Mouse (Mus musculus) ES-E14 (cell line): ENCODE measurements around the gene Hoxa6. TPM values are rescaled to one million over a fixed set of nuclear protein-coding genes. Genes with fewer than 3 reads are reported as not detected.
A peak's percentile ranks its signal among the peaks of the same experiment; 100 is the strongest.

Experiments
- DNase-seq: peaks from one replicate; pipeline ENCODE4 v3.0.0-alpha.2; 2013; ENCODE audit warnings: low read depth, low spot score
- H3K27ac ChIP-seq: 2 replicates; pipeline ENCODE4 v1.5.1; 2012; ENCODE audit warnings: low read depth, mild to moderate bottlenecking, low read length, moderate library complexity, mixed read lengths; ENCODE audit not compliant: poor library complexity, insufficient read depth, severe bottlenecking
- H3K36me3 ChIP-seq: 2 replicates; pipeline ENCODE4 v1.6.1; 2012; ENCODE audit warnings: mild to moderate bottlenecking, low read length, moderate library complexity, mixed read lengths; ENCODE audit not compliant: control insufficient read depth, poor library complexity, insufficient read depth, severe bottlenecking
- H3K4me1 ChIP-seq, 2 experiments: fragments of 150-350 bp in 1 of 2; sonication (generic) in 1 of 2; 2 replicates each; pipeline ENCODE4 v1.6.1; 2012; ENCODE audit warnings: low read length in 2 of 2, mild to moderate bottlenecking in 1 of 2, mixed read lengths in 1 of 2; ENCODE audit not compliant: control insufficient read depth in 2 of 2, insufficient read depth in 2 of 2, poor library complexity in 1 of 2
- H3K4me3 ChIP-seq, 2 experiments: fragments of 150-350 bp in 1 of 2; sonication (generic) in 1 of 2; 2 replicates each; pipeline ENCODE4 v1.5.1; 2012; ENCODE audit warnings: low read length in 2 of 2, low read depth in 1 of 2, mild to moderate bottlenecking in 1 of 2, mixed read lengths in 1 of 2; ENCODE audit not compliant: insufficient read depth in 1 of 2, poor library complexity in 1 of 2, severe bottlenecking in 1 of 2
- H3K9ac ChIP-seq: 2 replicates; pipeline ENCODE4 v1.6.1; 2012; ENCODE audit warnings: low read depth, mild to moderate bottlenecking, low read length, mixed read lengths; ENCODE audit not compliant: poor library complexity, insufficient read depth, severe bottlenecking
- H3K9me3 ChIP-seq: fragments of 150-350 bp; sonication (generic); 2 replicates; pipeline ENCODE4 v1.6.1; 2012; ENCODE audit warnings: low read depth, mild to moderate bottlenecking, low read length; ENCODE audit not compliant: control insufficient read depth, insufficient read depth
- CHD2 ChIP-seq: IDR thresholded peaks from 2 replicates; pipeline ENCODE4 v1.6.1; 2014; ENCODE audit warnings: mild to moderate bottlenecking, low read depth, low read length, inconsistent platforms
- HCFC1 ChIP-seq: IDR thresholded peaks from 2 replicates; pipeline ENCODE4 v1.6.1; 2012; ENCODE audit warnings: low read length, inconsistent platforms, borderline replicate concordance; ENCODE audit not compliant: insufficient read depth
- MAFK ChIP-seq: IDR thresholded peaks from 2 replicates; pipeline ENCODE4 v1.6.1; 2014; ENCODE audit warnings: mild to moderate bottlenecking, low read depth, low read length, inconsistent platforms; ENCODE audit not compliant: insufficient read depth
- ZC3H11A ChIP-seq: IDR thresholded peaks from 2 replicates; pipeline ENCODE4 v1.6.1; 2012; ENCODE audit warnings: low read depth, mild to moderate bottlenecking, inconsistent platforms, low read length, borderline replicate concordance
- ZNF384 ChIP-seq: IDR thresholded peaks from 2 replicates; pipeline ENCODE4 v1.6.1; 2012; ENCODE audit warnings: low read depth, low read length, inconsistent platforms
- in situ Hi-C, 2 experiments: fragments of 600-800 bp; cut with MboI; formaldehyde crosslinking; loops; one replicate each; pipeline ENCODE4 v1.15.1; 2025; ENCODE audit warnings: low sequenced_read_pairs in 2 of 2, inconsistent platforms in 1 of 2; ENCODE audit not compliant: unreplicated experiment in 2 of 2
- total RNA-seq: library from RNA; depleted of rRNA; stranded (reverse); fragments of 300-350 nt; gene quantifications from 2 replicates; pipeline ENCODE4 v1.2.3, GENCODE M21; 2012

Hoxa6 gene
- total RNA-seq, 1 experiment = not detected

DNA sequence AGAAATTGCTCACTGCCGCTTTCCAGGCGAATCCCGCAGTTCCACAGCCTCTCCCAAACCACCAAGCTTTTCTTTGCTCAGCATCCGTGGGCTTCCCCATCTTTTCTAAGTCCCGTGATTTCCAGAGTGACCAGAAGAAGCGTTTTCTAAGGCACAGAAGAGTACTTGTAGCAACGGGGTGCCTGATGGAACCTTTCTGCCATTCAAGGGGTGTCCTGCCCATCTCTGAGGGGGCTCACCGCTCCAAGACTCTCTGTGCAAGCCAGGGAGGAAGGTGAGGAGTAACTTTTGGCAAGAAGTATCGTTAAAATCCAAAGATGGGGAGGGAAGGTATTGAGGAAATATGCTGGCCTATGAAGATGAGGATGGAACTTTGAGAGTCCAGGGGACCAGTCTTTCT is 30.7 kb downstream of the Hoxa6 start:
- in situ Hi-C loops = loop anchor here in 1 of 2 experiments (10.0 kb wide), 1 partner anchor 137 kb away; the partner anchor contains the start of gene Evx1
- DNase-seq = no peak
- Histone ChIP-seq H3K4me1 (peaks cover 0 to 2% of the 10 kb centered on the region in 2 experiments; a peak in 2 of 4 replicates), H3K27ac (no peak overlapping the region), H3K4me3 (no peak overlapping the region), H3K36me3 (no peaks in the 10 kb centered on the region), H3K9ac (no peak overlapping the region), H3K9me3 (no peaks in the 10 kb centered on the region)
- TF ChIP-seq ZNF384 (no peak), ZC3H11A (no peak), MAFK (no peak), CHD2 (no peak), HCFC1 (no peak)

DNA sequence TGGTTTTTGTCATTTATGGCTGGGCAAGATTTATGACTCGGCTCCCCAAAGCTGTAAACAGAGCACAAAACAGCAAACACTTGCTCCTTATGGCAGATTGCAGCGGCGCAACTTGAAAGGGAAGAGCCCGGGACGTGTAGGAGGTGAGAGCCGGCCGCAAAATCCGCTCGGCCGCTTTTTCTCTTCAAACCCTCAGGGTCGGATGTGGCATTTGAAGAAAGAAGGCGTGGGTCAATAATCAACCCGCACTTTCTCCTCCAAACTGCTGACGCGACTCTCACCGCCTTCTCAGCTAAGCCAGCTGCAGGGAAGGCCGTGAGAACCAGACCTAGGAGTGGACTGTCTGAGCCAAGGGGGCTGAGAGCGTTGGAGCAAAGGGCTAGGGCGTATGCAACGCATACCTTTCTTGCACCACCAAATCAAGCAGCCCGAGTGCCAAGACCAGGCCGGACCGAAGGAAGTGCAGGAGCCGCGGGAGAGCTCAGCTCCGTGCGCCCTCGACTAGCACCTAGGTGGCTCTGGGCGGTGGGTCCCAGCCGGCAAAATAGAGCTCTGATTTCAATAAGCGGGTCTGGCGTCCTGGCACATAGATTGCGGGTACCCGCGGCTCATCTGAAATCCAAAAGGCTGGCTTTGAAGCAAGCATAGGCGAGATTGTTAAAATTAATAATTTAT is 31.3 kb downstream of the Hoxa6 start, which contains the start of gene 5730596B20Rik:
5730596B20Rik (plus strand) TSS at position 438 of the 675 bp plus-strand sequence.
- TF ChIP-seq ZNF384 (no peak), HCFC1 (0 out of 2 replicates have a peak, but pooled peaks have one; percentile 29), CHD2 (no peak), MAFK (no peak)
- H3K9ac ChIP-seq = no peak within 1 kb of the TSS
- no peak for DNase-seq
- H3K36me3 ChIP-seq = no peaks in the 10 kb centered on the region
- in situ Hi-C loops = loop anchor here in 1 of 2 experiments (10.0 kb wide), 1 partner anchor 138 kb away; the partner anchor contains the start of gene Evx1
- H3K4me3 ChIP-seq = no peak within 1 kb of the TSS
- H3K27ac ChIP-seq = no peak within 1 kb of the TSS
- peaks cover 0 to 2% of the 10 kb centered on the region in 2 experiments; a peak in 2 of 4 replicates for H3K4me1 ChIP-seq
- H3K9me3 ChIP-seq = no peaks in the 10 kb centered on the region

DNA sequence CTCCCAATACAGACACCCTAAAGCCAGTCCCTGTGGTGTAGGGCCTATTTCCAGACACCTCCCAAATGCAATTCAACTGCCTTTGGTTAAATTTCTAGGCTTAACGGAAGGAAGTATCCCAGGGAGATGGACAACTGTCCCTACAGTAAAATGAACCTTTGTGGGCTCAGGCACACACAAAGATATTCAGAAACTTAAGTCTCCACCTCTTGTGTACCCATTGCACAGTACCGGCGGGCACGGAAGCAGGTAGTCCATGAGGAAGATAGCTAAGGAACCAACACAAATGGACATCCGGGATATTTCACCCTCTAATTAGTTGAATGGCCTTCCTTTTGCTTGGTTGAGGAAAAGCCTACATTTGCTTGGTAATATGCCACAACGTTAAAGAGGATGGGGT is 32.1 kb downstream of the Hoxa6 start:
- Histone ChIP-seq H3K9me3 (no peaks in the 10 kb centered on the region), H3K4me1 (peaks cover 0 to 2% of the 10 kb centered on the region in 2 experiments; a peak in 2 of 4 replicates), H3K36me3 (no peaks in the 10 kb centered on the region), H3K9ac (no peak overlapping the region), H3K27ac (no peak overlapping the region), H3K4me3 (no peak overlapping the region)
- TF ChIP-seq CHD2 (no peak), HCFC1 (no peak), MAFK (no peak), ZC3H11A (no peak), ZNF384 (no peak)
- no peak for DNase-seq
- in situ Hi-C loops = loop anchor here in 1 of 2 experiments (10.0 kb wide), 1 partner anchor 138 kb away; the partner anchor contains the start of gene Evx1

DNA sequence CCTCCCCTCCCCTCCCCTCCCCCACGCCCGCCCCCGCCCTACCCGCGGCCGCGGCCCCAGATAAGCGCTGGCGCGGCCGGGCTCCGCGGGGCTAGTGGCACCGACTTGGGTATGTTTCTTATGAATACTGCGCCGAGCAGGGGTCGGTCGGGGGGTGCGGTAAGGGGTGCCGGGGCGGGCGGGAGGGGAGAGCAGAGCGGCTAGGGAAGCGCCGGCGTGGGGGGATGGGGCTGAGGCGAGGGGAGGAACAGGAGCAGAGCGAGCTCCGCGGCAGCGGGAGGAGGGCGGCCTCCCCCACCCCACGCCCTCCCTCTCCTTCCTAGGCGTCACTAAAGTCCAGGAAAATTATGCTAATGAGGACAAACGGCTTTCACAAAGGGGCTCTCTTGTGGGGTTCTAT is 32.7 kb downstream of the Hoxa6 start:
- no peaks in the 10 kb centered on the region for H3K36me3 ChIP-seq
- no peak for TF ChIP-seq ZC3H11A
- no peak for TF ChIP-seq ZNF384
- TF ChIP-seq MAFK = no peak
- H3K4me1 ChIP-seq = peaks cover 0 to 2% of the 10 kb centered on the region in 2 experiments; a peak in 2 of 4 replicates
- no peak overlapping the region for H3K27ac ChIP-seq
- peak overlapping the region in 1 of 2 experiments; percentile 62; a peak in 2 of 4 replicates for H3K4me3 ChIP-seq
- in situ Hi-C loops = loop anchor here in 1 of 2 experiments (10.0 kb wide), 1 partner anchor 139 kb away; the partner anchor contains the start of gene Evx1
- DNase-seq = no peak
- H3K9ac ChIP-seq = no peak overlapping the region
- H3K9me3 ChIP-seq = no peaks in the 10 kb centered on the region
